Mouse (Mus musculus): Measurements from ENCODE around the gene Arnt2. TPM values are rescaled to one million over a fixed set of nuclear protein-coding genes. Genes with fewer than 3 reads are reported as not detected.
A peak's percentile ranks its signal among the peaks of the same experiment; 100 is the strongest.

The Arnt2 gene
- 22.6 and 30.1 TPM in 2 replicates for polyA plus RNA-seq (2016; fragmentation: Nextera tagmentation; extraction: Ambion mirVana)

- Histone ChIP-seq H3K9me3 (no peaks in the 10 kb centered on the region), H3K36me3 (peaks cover 20% of the 10 kb centered on the region), H3K27ac (peak within 1 kb of the TSS; percentile 99), H3K27me3 (ENCODE audit: insufficient read depth, poor library complexity, severe bottlenecking) (peaks cover 6% of the 10 kb centered on the region; the same call in 1 of the 2 replicates), H3K4me3 (peak within 1 kb of the TSS; percentile 73), H3K4me1 (replicated peaks) (peaks cover 38% of the 10 kb centered on the region)
- 1% methylated on average over 60 of the region's 69 CpGs for WGBS
- DNase-seq (ENCODE audit: low spot score), result peak; percentile 83
Measured at GRCm38 (mm10) chr7:84409896-84410521, at the start of gene Arnt2. Arnt2 (minus strand) TSS chr7:84410176.

GRCm38 (mm10) chr7:84451681-84452080, 41.7 kb upstream of the Arnt2 start:
- Histone ChIP-seq H3K4me1 (replicated peaks) (no peaks in the 10 kb centered on the region), H3K27ac (no peak overlapping the region), H3K4me3 (no peak overlapping the region), H3K36me3 (no peaks in the 10 kb centered on the region), H3K9me3 (no peaks in the 10 kb centered on the region), H3K27me3 (ENCODE audit: insufficient read depth, poor library complexity, severe bottlenecking) (no peaks in the 10 kb centered on the region)
- DNase-seq (ENCODE audit: low spot score), result no peak

DNA sequence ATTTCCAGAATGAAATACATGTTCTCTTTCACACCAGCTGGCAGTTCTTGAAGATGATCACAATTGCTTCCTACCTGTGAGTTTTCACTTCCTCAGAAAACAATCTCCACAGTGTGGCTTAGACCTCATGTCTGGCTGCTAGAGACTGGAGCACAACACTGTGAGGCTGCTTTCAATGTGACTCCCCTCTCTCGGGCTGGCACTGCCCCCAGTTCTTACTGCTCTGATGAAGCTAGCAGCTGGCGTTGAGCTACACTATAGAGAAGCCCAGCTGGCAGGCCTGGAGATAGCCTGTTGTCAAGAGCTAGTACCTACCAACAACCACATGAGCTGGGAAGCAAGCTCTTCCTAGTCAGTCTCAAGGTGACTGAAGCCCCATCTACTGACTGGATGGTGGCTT, 39.1 kb upstream of the Arnt2 start:
- Histone ChIP-seq H3K4me1 (replicated peaks) (no peaks in the 10 kb centered on the region), H3K27ac (no peak overlapping the region), H3K27me3 (ENCODE audit: insufficient read depth, poor library complexity, severe bottlenecking) (no peaks in the 10 kb centered on the region), H3K4me3 (no peak overlapping the region), H3K36me3 (no peaks in the 10 kb centered on the region), H3K9me3 (no peaks in the 10 kb centered on the region)
- WGBS, result 74% methylated on average over 2 of the region's 2 CpGs
- DNase-seq (ENCODE audit: low spot score), result no peak

- no peaks in the 10 kb centered on the region for H3K27me3 ChIP-seq (ENCODE audit: insufficient read depth, poor library complexity, severe bottlenecking)
- no peak overlapping the region for H3K4me3 ChIP-seq
- no peaks in the 10 kb centered on the region for H3K9me3 ChIP-seq
- H3K36me3 ChIP-seq, result no peaks in the 10 kb centered on the region
- no peaks in the 10 kb centered on the region for H3K4me1 ChIP-seq (replicated peaks)
- H3K27ac ChIP-seq, result no peak overlapping the region
- DNase-seq (ENCODE audit: low spot score), result no peak
Measured at GRCm38 (mm10) chr7:84448512-84448911, 38.5 kb upstream of the Arnt2 start.

DNA sequence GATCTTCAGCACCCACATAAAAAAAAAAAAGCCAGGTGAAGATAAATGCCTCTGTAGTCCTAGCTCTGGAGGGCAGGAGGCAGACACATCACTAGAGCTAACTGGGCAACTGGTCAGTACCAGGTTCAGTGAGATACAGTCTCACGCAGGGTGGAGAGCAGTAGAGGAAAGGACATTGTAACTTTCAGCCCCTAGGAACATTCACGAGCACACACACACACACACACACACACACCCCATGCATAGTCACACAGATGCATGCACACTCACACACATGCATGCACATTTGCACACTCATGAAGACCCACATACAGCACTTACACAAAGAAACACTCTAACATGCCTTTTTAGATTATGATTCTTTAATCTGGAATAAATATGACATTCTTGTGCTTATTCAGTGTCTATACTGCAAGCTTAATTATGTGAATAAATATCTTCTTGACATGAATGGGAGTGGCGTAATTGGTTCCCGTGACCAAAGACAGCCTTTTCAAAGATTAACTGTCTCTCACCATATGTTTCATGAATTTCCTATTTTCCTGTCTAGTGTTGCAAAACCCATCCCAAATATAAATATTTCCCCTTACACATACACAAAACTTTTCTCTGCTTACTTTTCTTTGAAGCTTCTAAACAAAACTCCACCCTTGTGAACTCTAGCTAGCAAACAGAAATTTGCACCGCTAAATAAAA, 37.9 kb upstream of the Arnt2 start:
- no peaks in the 10 kb centered on the region for H3K9me3 ChIP-seq
- WGBS, result 88% methylated on average over 5 of the region's 5 CpGs
- no peak overlapping the region for H3K4me3 ChIP-seq
- no peak for DNase-seq (ENCODE audit: low spot score)
- no peak overlapping the region for H3K27ac ChIP-seq
- no peaks in the 10 kb centered on the region for H3K27me3 ChIP-seq (ENCODE audit: insufficient read depth, poor library complexity, severe bottlenecking)
- H3K36me3 ChIP-seq, result no peaks in the 10 kb centered on the region
- H3K4me1 ChIP-seq (replicated peaks), result no peaks in the 10 kb centered on the region

- Histone ChIP-seq H3K27me3 (ENCODE audit: insufficient read depth, poor library complexity, severe bottlenecking) (no peaks in the 10 kb centered on the region), H3K36me3 (no peaks in the 10 kb centered on the region), H3K27ac (no peak overlapping the region), H3K9me3 (no peaks in the 10 kb centered on the region), H3K4me1 (replicated peaks) (no peaks in the 10 kb centered on the region), H3K4me3 (no peak overlapping the region)
- 20% methylated on average over 4 of the region's 4 CpGs for WGBS
- peak; percentile 59 for DNase-seq (ENCODE audit: low spot score)
Measured at GRCm38 (mm10) chr7:84447060-84447459, 37.1 kb upstream of the Arnt2 start.

- Histone ChIP-seq H3K27me3 (ENCODE audit: insufficient read depth, poor library complexity, severe bottlenecking) (no peaks in the 10 kb centered on the region), H3K4me3 (no peak overlapping the region), H3K4me1 (replicated peaks) (no peaks in the 10 kb centered on the region), H3K9me3 (no peaks in the 10 kb centered on the region), H3K27ac (no peak overlapping the region), H3K36me3 (no peaks in the 10 kb centered on the region)
- no peak for DNase-seq (ENCODE audit: low spot score)
- 90% methylated on average over 2 of the region's 2 CpGs for WGBS
Measured at GRCm38 (mm10) chr7:84442343-84442911, 32.5 kb upstream of the Arnt2 start.

GRCm38 (mm10) chr7:84439606-84440005, 29.6 kb upstream of the Arnt2 start:
- H3K27me3 ChIP-seq (ENCODE audit: insufficient read depth, poor library complexity, severe bottlenecking), result no peaks in the 10 kb centered on the region
- WGBS, result 80% methylated on average over 1 of the region's 1 CpGs
- H3K4me1 ChIP-seq (replicated peaks), result no peaks in the 10 kb centered on the region
- H3K36me3 ChIP-seq, result no peaks in the 10 kb centered on the region
- no peak for DNase-seq (ENCODE audit: low spot score)
- no peaks in the 10 kb centered on the region for H3K9me3 ChIP-seq
- no peak overlapping the region for H3K4me3 ChIP-seq
- no peak overlapping the region for H3K27ac ChIP-seq

- H3K4me3 ChIP-seq, result no peak overlapping the region
- 64% methylated on average over 2 of the region's 2 CpGs for WGBS
- DNase-seq (ENCODE audit: low spot score), result no peak
- H3K27me3 ChIP-seq (ENCODE audit: insufficient read depth, poor library complexity, severe bottlenecking), result no peaks in the 10 kb centered on the region
- no peaks in the 10 kb centered on the region for H3K36me3 ChIP-seq
- no peaks in the 10 kb centered on the region for H3K9me3 ChIP-seq
- no peak overlapping the region for H3K27ac ChIP-seq
- peaks cover 12% of the 10 kb centered on the region for H3K4me1 ChIP-seq (replicated peaks)
Measured at GRCm38 (mm10) chr7:84434901-84435300, 24.9 kb upstream of the Arnt2 start.

DNA sequence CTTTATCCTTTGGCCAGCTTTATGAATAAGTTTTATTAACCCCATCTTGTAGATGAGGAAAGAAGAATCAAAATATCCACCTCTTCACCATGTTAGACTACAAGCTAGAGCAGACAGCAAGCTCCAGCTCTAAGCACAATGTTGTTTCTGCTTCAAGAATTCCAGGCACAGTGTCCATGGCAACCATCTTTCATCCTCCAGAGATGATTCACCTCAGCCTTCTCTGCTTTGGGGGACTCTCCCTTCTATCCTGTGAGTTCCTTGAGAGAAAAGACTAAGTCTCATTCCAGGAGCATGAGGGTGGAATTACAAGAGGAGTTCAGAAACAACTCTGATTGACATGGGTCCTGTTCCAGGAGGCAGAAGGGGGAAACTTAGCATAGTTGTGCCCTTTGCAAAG, 22.2 kb upstream of the Arnt2 start:
- no peak for DNase-seq (ENCODE audit: low spot score)
- Histone ChIP-seq H3K27ac (no peak overlapping the region), H3K4me3 (no peak overlapping the region), H3K27me3 (ENCODE audit: insufficient read depth, poor library complexity, severe bottlenecking) (no peaks in the 10 kb centered on the region), H3K36me3 (no peaks in the 10 kb centered on the region), H3K4me1 (replicated peaks) (peaks cover 12% of the 10 kb centered on the region), H3K9me3 (no peaks in the 10 kb centered on the region)

- no peaks in the 10 kb centered on the region for H3K27me3 ChIP-seq (ENCODE audit: insufficient read depth, poor library complexity, severe bottlenecking)
- H3K4me1 ChIP-seq (replicated peaks), result peaks cover 9% of the 10 kb centered on the region
- DNase-seq (ENCODE audit: low spot score), result no peak
- H3K27ac ChIP-seq, result no peak overlapping the region
- no peaks in the 10 kb centered on the region for H3K36me3 ChIP-seq
- no peak overlapping the region for H3K4me3 ChIP-seq
- WGBS, result 92% methylated on average over 2 of the region's 2 CpGs
- H3K9me3 ChIP-seq, result no peaks in the 10 kb centered on the region
Measured at GRCm38 (mm10) chr7:84427221-84427620, 17.2 kb upstream of the Arnt2 start.

GRCm38 (mm10) chr7:84424670-84425385, 14.9 kb upstream of the Arnt2 start:
- Histone ChIP-seq H3K9me3 (no peaks in the 10 kb centered on the region), H3K4me1 (replicated peaks) (no peaks in the 10 kb centered on the region; the same call in 1 of the 2 replicates), H3K36me3 (no peaks in the 10 kb centered on the region), H3K4me3 (no peak overlapping the region), H3K27ac (no peak overlapping the region), H3K27me3 (ENCODE audit: insufficient read depth, poor library complexity, severe bottlenecking) (no peaks in the 10 kb centered on the region)
- WGBS, result 79% methylated on average over 7 of the region's 7 CpGs
- DNase-seq (ENCODE audit: low spot score), result peak; percentile 43

DNA sequence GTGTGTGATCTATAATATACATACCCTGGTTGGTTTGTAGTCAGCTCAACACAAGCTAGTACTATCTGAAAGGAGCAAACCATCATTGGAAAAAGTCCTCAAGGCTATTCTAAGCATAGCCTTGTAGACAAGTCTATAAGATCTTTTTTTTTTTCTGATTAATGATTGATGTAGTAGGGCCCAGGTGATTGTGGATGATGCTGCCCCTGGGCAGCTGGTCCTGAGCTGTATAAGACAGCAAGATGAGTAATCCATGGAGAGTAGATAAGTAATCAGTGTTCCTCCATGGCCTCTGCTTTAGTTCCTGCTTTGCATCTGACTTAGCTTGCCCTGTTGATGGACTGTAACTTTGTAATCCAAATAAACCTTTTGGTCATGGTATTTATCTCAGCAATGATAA, 11.8 kb upstream of the Arnt2 start:
- Histone ChIP-seq H3K36me3 (no peaks in the 10 kb centered on the region), H3K4me3 (no peak overlapping the region), H3K4me1 (replicated peaks) (no peaks in the 10 kb centered on the region; the same call in 1 of the 2 replicates), H3K27me3 (ENCODE audit: insufficient read depth, poor library complexity, severe bottlenecking) (no peaks in the 10 kb centered on the region), H3K9me3 (no peaks in the 10 kb centered on the region), H3K27ac (no peak overlapping the region)
- no peak for DNase-seq (ENCODE audit: low spot score)

Data from hindbrain, embryonic 10.5 days (tissue).